Mouse (Mus musculus): ENCODE results near the gene Ccdc63. TPM values are rescaled to one million over a fixed set of nuclear protein-coding genes. Genes with fewer than 3 reads are reported as not detected.

Gene Ccdc63
- total and polyA plus RNA-seq, 2 experiments from 2014 or later, result not detected

DNA sequence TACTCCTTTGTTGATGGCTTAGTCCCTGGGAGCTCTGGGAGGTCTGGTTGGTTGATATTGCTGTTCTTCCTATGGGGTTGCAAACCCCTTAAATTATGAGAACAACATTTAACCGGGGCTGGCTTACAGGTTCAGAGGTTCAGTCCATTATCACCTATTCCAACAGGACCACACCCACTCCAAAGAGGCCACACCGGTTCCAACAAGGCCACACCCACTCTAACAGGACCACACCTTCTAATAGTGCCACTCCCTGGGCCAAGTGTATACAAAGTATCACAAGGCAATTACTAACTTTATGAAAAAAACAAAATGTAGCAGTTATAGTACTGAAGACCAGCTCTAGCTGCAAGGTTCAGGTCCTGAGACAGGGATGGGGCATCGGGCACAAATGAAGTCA, 56.2 kb downstream of the Ccdc63 start:
- H3K4me2 ChIP-seq (ENCODE audit: low read depth, low read length, poor library complexity, severe bottlenecking), result no peak overlapping the region
- H3K4me1 ChIP-seq (ENCODE audit: insufficient read depth, low read length), result no peaks in the 10 kb centered on the region
- H3K9ac ChIP-seq (replicated peaks; ENCODE audit: low read length, poor library complexity, severe bottlenecking), result no peak overlapping the region
- H3K27ac ChIP-seq (ENCODE audit: low read depth, low read length), result no peak overlapping the region
- WGBS, result 85% methylated on average over 3 of the region's 3 CpGs
- no peak overlapping the region for H3K4me3 ChIP-seq (ENCODE audit: low read depth, low read length)
- ATAC-seq (ENCODE audit: low FRiP score) (no peak), DNase-seq (ENCODE audit: low spot score) (no peak)
- no peaks in the 10 kb centered on the region for H3K27me3 ChIP-seq (ENCODE audit: insufficient read depth, low read length)
- TF ChIP-seq CTCF (IDR thresholded peaks at IDR 0.05), result no peak
- H3K9me3 ChIP-seq (ENCODE audit: low read length), result no peaks in the 10 kb centered on the region
- H3K36me3 ChIP-seq (ENCODE audit: insufficient read depth, low read length), result no peaks in the 10 kb centered on the region

DNA sequence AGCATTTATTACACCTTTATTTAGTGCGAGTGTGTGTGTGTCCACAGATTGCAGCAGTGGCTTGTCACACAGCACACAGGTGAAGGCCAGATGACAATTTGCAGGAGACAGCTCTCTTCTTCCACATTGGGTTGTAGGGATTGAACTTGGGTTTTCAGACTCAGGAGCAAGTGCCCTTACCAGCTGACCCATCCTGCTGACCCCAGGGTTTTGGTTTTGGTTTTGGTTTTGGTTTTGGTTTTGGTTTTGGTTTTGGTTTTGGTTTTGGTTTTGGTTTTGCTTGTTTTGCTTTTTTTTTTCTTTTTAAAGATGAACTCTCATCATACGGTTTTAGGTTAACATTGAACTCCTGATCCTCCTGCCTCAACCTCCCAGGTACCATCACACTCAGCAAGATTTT, 57.3 kb downstream of the Ccdc63 start:
- 94% methylated on average over 2 of the region's 2 CpGs for WGBS
- ATAC-seq (ENCODE audit: low FRiP score), result no peak

DNA sequence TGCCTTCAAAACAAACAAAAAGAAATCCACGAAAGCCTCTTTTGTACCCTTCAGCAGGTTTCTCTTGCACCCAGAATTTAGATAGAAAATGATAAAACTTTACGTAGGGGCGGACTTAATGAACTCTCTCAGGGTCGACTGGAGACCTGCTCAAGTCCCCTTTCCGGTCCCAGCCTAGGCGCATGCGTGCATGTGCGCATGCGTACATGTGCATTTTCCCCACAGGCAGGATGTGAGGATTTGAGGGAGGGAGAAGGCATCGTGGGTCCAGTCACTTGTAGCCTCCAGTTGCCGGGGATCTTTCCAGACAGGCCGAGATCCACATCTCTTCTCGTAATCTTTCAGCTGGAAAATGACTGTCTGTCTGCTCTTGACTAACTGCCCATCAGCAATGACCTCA, 59.2 kb downstream of the Ccdc63 start:
- Histone ChIP-seq H3K36me3 (ENCODE audit: insufficient read depth, low read length) (no peaks in the 10 kb centered on the region), H3K27me3 (ENCODE audit: insufficient read depth, low read length) (no peaks in the 10 kb centered on the region), H3K4me2 (ENCODE audit: low read depth, low read length, poor library complexity, severe bottlenecking) (no peak overlapping the region), H3K27ac (ENCODE audit: low read depth, low read length) (no peak overlapping the region), H3K4me3 (ENCODE audit: low read depth, low read length) (no peak overlapping the region), H3K9me3 (ENCODE audit: low read length) (no peaks in the 10 kb centered on the region), H3K9ac (replicated peaks; ENCODE audit: low read length, poor library complexity, severe bottlenecking) (no peak overlapping the region), H3K4me1 (ENCODE audit: insufficient read depth, low read length) (no peaks in the 10 kb centered on the region)
- no peak for TF ChIP-seq CTCF (IDR thresholded peaks at IDR 0.05)
- DNase-seq (ENCODE audit: low spot score) (no peak), ATAC-seq (ENCODE audit: low FRiP score) (no peak)
- 89% methylated on average over 13 of the region's 13 CpGs for WGBS

More for the DNA sequence above, 57.3 kb downstream of the Ccdc63 start:
- no peak overlapping the region for H3K4me3 ChIP-seq (ENCODE audit: low read depth, low read length)
- no peaks in the 10 kb centered on the region for H3K36me3 ChIP-seq (ENCODE audit: insufficient read depth, low read length)
- no peaks in the 10 kb centered on the region for H3K4me1 ChIP-seq (ENCODE audit: insufficient read depth, low read length)
- TF ChIP-seq CTCF (IDR thresholded peaks at IDR 0.05), result no peak
- H3K9me3 ChIP-seq (ENCODE audit: low read length), result no peaks in the 10 kb centered on the region
- H3K9ac ChIP-seq (replicated peaks; ENCODE audit: low read length, poor library complexity, severe bottlenecking), result no peak overlapping the region
- no peaks in the 10 kb centered on the region for H3K27me3 ChIP-seq (ENCODE audit: insufficient read depth, low read length)
- H3K27ac ChIP-seq (ENCODE audit: low read depth, low read length), result no peak overlapping the region
- DNase-seq (ENCODE audit: low spot score), result no peak
- no peak overlapping the region for H3K4me2 ChIP-seq (ENCODE audit: low read depth, low read length, poor library complexity, severe bottlenecking)

DNA sequence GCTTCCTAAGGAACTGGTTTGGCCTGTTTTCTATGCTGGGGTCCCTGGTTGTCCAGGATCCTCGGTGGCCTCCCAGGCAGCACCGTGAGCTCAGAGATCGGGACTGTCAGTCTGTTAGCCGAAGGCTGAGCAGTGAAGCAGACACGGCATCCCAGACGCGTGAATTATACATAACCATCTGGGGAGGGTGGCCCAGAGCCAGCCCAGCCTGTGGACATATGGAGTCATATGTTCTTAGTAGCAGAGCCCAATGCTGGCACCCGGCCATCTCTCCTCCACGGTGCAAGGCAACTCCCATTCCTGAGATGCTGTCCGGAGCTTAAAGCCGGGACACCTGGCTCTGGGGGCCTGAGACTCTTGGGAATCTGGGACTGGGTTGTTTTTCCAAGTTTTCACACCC, 59.7 kb downstream of the Ccdc63 start:
- Histone ChIP-seq H3K4me2 (ENCODE audit: low read depth, low read length, poor library complexity, severe bottlenecking) (no peak overlapping the region), H3K27me3 (ENCODE audit: insufficient read depth, low read length) (no peaks in the 10 kb centered on the region), H3K9me3 (ENCODE audit: low read length) (no peaks in the 10 kb centered on the region), H3K27ac (ENCODE audit: low read depth, low read length) (no peak overlapping the region), H3K4me1 (ENCODE audit: insufficient read depth, low read length) (no peaks in the 10 kb centered on the region), H3K4me3 (ENCODE audit: low read depth, low read length) (no peak overlapping the region), H3K36me3 (ENCODE audit: insufficient read depth, low read length) (no peaks in the 10 kb centered on the region), H3K9ac (replicated peaks; ENCODE audit: low read length, poor library complexity, severe bottlenecking) (no peak overlapping the region)
- no peak; the same call in 1 of the 2 replicates for ATAC-seq (ENCODE audit: low FRiP score)
- peak; percentile 92 for DNase-seq (ENCODE audit: low spot score)
- 53% methylated on average over 11 of the region's 11 CpGs for WGBS
- no peak for TF ChIP-seq CTCF (IDR thresholded peaks at IDR 0.05)

DNA sequence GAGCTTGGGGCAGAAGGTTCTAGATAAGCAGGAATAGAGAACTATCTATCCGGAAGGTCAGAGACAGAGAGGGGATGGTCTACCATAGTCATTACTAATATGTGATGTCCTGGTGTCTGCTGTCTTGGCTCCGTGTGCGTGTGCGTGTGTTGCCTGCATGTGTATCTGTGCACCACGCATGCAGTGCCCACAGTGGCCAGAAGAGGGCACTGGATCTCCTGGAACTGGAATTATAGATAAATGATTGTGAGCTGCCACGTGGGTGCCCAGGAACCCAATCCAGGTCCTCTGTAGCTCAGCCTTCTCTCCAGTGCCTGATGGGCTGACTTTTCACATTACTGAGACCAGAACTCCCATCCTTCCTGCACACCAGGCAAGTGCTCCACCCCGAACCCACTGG, 60.8 kb downstream of the Ccdc63 start:
- no peak overlapping the region for H3K27ac ChIP-seq (ENCODE audit: low read depth, low read length)
- H3K4me3 ChIP-seq (ENCODE audit: low read depth, low read length), result no peak overlapping the region
- peak; percentile 68 for TF ChIP-seq CTCF (IDR thresholded peaks at IDR 0.05)
- no peaks in the 10 kb centered on the region for H3K36me3 ChIP-seq (ENCODE audit: insufficient read depth, low read length)
- no peaks in the 10 kb centered on the region for H3K9me3 ChIP-seq (ENCODE audit: low read length)
- DNase-seq (ENCODE audit: low spot score) (peak; percentile 32), ATAC-seq (ENCODE audit: low FRiP score) (no peak; the same call in 1 of the 2 replicates)
- no peak overlapping the region for H3K4me2 ChIP-seq (ENCODE audit: low read depth, low read length, poor library complexity, severe bottlenecking)
- no peak overlapping the region for H3K9ac ChIP-seq (replicated peaks; ENCODE audit: low read length, poor library complexity, severe bottlenecking)
- WGBS, result 81% methylated on average over 7 of the region's 7 CpGs
- H3K27me3 ChIP-seq (ENCODE audit: insufficient read depth, low read length), result no peaks in the 10 kb centered on the region
- H3K4me1 ChIP-seq (ENCODE audit: insufficient read depth, low read length), result no peaks in the 10 kb centered on the region

DNA sequence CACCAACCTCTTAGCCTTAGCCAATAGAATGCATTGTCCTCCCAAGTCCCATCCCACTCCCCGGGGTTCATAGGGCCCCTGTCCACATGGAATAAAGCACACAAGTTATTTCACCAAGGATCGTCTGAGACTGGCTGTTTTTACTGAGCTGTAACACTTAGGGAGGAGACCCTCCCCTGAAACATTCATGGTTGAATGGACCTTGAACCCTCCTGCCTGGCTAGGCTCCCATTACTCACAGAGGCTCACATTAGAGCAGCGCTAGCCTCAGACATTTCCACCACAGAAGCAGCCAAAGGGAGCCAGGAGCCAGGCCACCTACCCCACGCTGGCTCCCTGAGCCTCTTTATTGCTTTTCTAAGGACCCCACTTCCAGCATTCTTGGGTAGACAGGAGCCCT, 63.4 kb downstream of the Ccdc63 start:
- no peak overlapping the region for H3K9ac ChIP-seq (replicated peaks; ENCODE audit: low read length, poor library complexity, severe bottlenecking)
- no peak overlapping the region for H3K4me3 ChIP-seq (ENCODE audit: low read depth, low read length)
- no peak overlapping the region for H3K27ac ChIP-seq (ENCODE audit: low read depth, low read length)
- TF ChIP-seq CTCF (IDR thresholded peaks at IDR 0.05), result no peak
- ATAC-seq (ENCODE audit: low FRiP score) (no peak), DNase-seq (ENCODE audit: low spot score) (no peak)
- no peaks in the 10 kb centered on the region for H3K36me3 ChIP-seq (ENCODE audit: insufficient read depth, low read length)
- WGBS, result 81% methylated on average over 4 of the region's 4 CpGs
- no peaks in the 10 kb centered on the region for H3K4me1 ChIP-seq (ENCODE audit: insufficient read depth, low read length)
- H3K9me3 ChIP-seq (ENCODE audit: low read length), result no peaks in the 10 kb centered on the region
- H3K4me2 ChIP-seq (ENCODE audit: low read depth, low read length, poor library complexity, severe bottlenecking), result no peak overlapping the region
- H3K27me3 ChIP-seq (ENCODE audit: insufficient read depth, low read length), result no peaks in the 10 kb centered on the region

All from midbrain, postnatal 0 days (tissue).